Comparison of ENCODE assay signal across 10 mouse cellular contexts in the genomic region with DNA sequence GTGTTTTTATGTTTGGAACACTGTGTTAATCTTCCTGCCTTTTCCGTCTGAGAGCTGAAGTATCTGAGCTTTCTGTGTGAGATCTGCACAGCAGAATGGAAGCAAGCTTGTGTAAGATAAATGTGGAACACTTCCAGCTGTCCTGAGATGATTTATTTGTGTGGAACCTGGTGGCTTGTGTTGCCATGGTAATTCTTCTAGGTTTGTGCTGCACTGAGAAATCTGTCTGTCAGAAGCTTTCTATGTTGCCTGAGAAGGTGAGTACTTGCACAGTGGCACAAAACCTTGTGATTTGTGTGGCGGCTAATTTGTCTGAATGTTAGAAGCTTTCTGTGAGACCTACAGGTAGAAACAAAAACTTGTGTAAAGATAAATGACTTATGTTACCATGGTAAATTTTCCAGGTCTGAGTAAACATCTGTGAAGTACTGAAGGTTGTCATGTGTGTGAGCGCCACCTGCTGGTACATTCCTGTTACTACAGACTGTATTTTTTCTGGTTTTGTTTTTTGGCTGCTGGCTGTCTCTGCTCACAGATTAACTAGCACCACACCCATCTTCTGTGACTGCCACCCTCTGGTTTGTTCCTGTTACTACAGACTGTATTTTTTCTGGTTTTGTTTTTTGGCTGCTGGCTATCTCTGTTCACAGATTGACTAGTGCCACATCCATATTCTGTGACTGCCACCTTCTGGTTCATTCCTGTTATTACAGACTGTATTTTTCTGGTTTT. TPM values are rescaled to one million over a fixed set of nuclear protein-coding genes. Genes with fewer than 3 reads are reported as not detected.
DNase-seq lines count a peak whose midpoint lies in the region; ATAC-seq and TF ChIP-seq lines count a peak whose summit lies in the region.
"Not testable (repeated sequence)": the region's sequence is repeated elsewhere in the genome, so short reads cannot be mapped to it uniquely, and the experiment has no call there.
"Had no signal": no experiment of that assay in that cellular context is flagged by ENCODE, and none has a peak within 500 bp of the region (broad histone marks: within the 10 kb centered on the region; RNA-seq: fewer than 3 reads in every experiment).

No protein-coding gene starts in this region.

- DNase-seq in Muller cell, postnatal 12 days (ENCODE audit: inconsistent ontology term) = peak; percentile 53
- DNase-seq in cerebellum, adult 11-12 months = peak; percentile 25
- peak; percentile 66 for DNase-seq in forebrain, postnatal 0 days
- peak; percentile 12 for DNase-seq in heart, postnatal 4 days
- DNase-seq in layer of hippocampus, adult 18-20 months (ENCODE audit: low spot score in 2 of 2) = peak; percentile 10 to 71
- peak; percentile 0 for DNase-seq in liver, embryonic 13.5 days
- peak; percentile 8 for DNase-seq in retina, embryonic 14.5 days (ENCODE audit: low spot score)
- peak; percentile 37 for DNase-seq in yolk sac, embryonic 10.5 days (ENCODE audit: low spot score)

- peak; percentile 54 for ATAC-seq in forebrain, postnatal 0 days
- ATAC-seq in liver, embryonic 13.5 days (ENCODE audit: low read depth) = not testable (repeated sequence)

- H3K4me2 ChIP-seq in forebrain, postnatal 0 days (ENCODE audit: low read depth); liver, embryonic 13.5 days: not testable (repeated sequence)

- not testable (repeated sequence) for H3K27me3 ChIP-seq in forebrain, postnatal 0 days (ENCODE audit: insufficient read depth, low read length); liver, embryonic 13.5 days

- peak; percentile 62 for TF ChIP-seq CTCF in forebrain, postnatal 0 days (IDR thresholded peaks at IDR 0.05; ENCODE audit: low read depth)

- not testable (repeated sequence) for H3K9ac ChIP-seq in forebrain, postnatal 0 days; liver, embryonic 13.5 days

- H3K36me3 ChIP-seq in forebrain, postnatal 0 days (ENCODE audit: insufficient read depth); liver, embryonic 13.5 days: not testable (repeated sequence)

- H3K4me1 ChIP-seq in forebrain, postnatal 0 days (ENCODE audit: insufficient read depth); liver, embryonic 13.5 days (replicated peaks): not testable (repeated sequence)

- not testable (repeated sequence) for H3K27ac ChIP-seq in forebrain, postnatal 0 days (ENCODE audit: low read depth, low read length); liver, embryonic 13.5 days

- H3K9me3 ChIP-seq in forebrain, postnatal 0 days (ENCODE audit: low read length); liver, embryonic 13.5 days (replicated peaks): not testable (repeated sequence)

- not testable (repeated sequence) for H3K4me3 ChIP-seq in forebrain, postnatal 0 days (ENCODE audit: low read depth, low read length); liver, embryonic 13.5 days (replicated peaks)

- WGBS in forebrain, postnatal 0 days = 66% methylated on average over 3 of the region's 3 CpGs
- WGBS in liver, embryonic 13.5 days (ENCODE audit: insufficient replicate concordance) = 59% methylated on average over 3 of the region's 3 CpGs

RNA-seq across cellular contexts. Expression of gene Nxf7, which starts 2.9 kb away (rescaled TPM):
- not detected in 2 replicates for total RNA-seq in forebrain, postnatal 0 days (2014; rRNA removed)
- not detected in 2 replicates for polyA plus RNA-seq in forebrain, postnatal 0 days (2015; fragmentation: Nextera tagmentation; extraction: Ambion mirVana)
- 1 to 10 TPM in 1 of 2 experiments, under 1 TPM in 1; 0.48 to 1.1 TPM for total RNA-seq in heart, postnatal 4 days (2021)
- total RNA-seq in layer of hippocampus, adult 18-20 months (2021) = not detected
- 0.14 TPM in 1 of 2 replicates, not detected in the other for polyA plus RNA-seq in liver, embryonic 13.5 days (2015; fragmentation: Nextera tagmentation; extraction: Ambion mirVana)
- polyA plus RNA-seq: midbrain, embryonic 12.5 days had no signal

RNA-seq across cellular contexts. Expression of gene Prame, which starts 26.0 kb away (rescaled TPM):
- 0.08 TPM in 1 of 2 replicates, not detected in the other for total RNA-seq in forebrain, postnatal 0 days (2014; rRNA removed)
- not detected in 2 replicates for polyA plus RNA-seq in forebrain, postnatal 0 days (2015; fragmentation: Nextera tagmentation; extraction: Ambion mirVana)
- not detected for total RNA-seq in heart, postnatal 4 days (2021)
- not detected for total RNA-seq in layer of hippocampus, adult 18-20 months (2021)
- not detected in 2 replicates for polyA plus RNA-seq in liver, embryonic 13.5 days (2015; fragmentation: Nextera tagmentation; extraction: Ambion mirVana)
- total RNA-seq: gastrocnemius, postnatal 4 days had no signal
- polyA plus RNA-seq: midbrain, embryonic 12.5 days had no signal

Comparison
In these comparisons a context has a peak if more than half of its experiments do, and no peak if none do; other contexts are left out.
1. DNase-seq: peak in every context shown above with its lines; median percentile 66 in forebrain, postnatal 0 days; 53 in Muller cell, postnatal 12 days; 40 in layer of hippocampus, adult 18-20 months; 37 in yolk sac, embryonic 10.5 days; 25 in cerebellum, adult 11-12 months; 12 in heart, postnatal 4 days; 8 in retina, embryonic 14.5 days; 0 in liver, embryonic 13.5 days.